Mouse (Mus musculus) left cerebral cortex, adult 18-20 months (tissue): ENCODE measurements around the gene Rasgef1a. TPM values are rescaled to one million over a fixed set of nuclear protein-coding genes. Genes with fewer than 3 reads are reported as not detected.

Source experiments
- DNase-seq, 2 experiments: peaks; one replicate each; pipeline ENCODE4 v3.0.0; 2021 to 2022; ENCODE audit warnings: low spot score in 2 of 2, mixed read lengths in 1 of 2
- long read RNA-seq, 2 experiments: library from polyadenylated mRNA; stranded (forward); transcript quantifications; one replicate each; pipeline ENCODE4 v2.0.0; 2021
- total RNA-seq, 2 experiments: library from RNA; stranded (reverse); gene quantifications; 2 replicates each; pipeline ENCODE4 v1.2.3; 2021

Gene Rasgef1a
- 100 to 1,000 TPM; 201 to 250 TPM for total RNA-seq
- long read RNA-seq, experiment 1, transcript Rasgef1a-201 (13 exons, 3,284 nt) = major isoform, 56 of 129 reads
- long read RNA-seq, experiment 1, partial matches to known transcripts = 58 of 129 reads
- long read RNA-seq, experiment 1, other reads (novel, unspliced or antisense) = 15 of 129 reads
- long read RNA-seq, experiment 2, transcript Rasgef1a-201 (13 exons, 3,284 nt) = major isoform, 36 of 92 reads
- long read RNA-seq, experiment 2, partial matches to known transcripts = 28 of 92 reads
- long read RNA-seq, experiment 2, other reads (novel, unspliced or antisense) = 28 of 92 reads

DNA sequence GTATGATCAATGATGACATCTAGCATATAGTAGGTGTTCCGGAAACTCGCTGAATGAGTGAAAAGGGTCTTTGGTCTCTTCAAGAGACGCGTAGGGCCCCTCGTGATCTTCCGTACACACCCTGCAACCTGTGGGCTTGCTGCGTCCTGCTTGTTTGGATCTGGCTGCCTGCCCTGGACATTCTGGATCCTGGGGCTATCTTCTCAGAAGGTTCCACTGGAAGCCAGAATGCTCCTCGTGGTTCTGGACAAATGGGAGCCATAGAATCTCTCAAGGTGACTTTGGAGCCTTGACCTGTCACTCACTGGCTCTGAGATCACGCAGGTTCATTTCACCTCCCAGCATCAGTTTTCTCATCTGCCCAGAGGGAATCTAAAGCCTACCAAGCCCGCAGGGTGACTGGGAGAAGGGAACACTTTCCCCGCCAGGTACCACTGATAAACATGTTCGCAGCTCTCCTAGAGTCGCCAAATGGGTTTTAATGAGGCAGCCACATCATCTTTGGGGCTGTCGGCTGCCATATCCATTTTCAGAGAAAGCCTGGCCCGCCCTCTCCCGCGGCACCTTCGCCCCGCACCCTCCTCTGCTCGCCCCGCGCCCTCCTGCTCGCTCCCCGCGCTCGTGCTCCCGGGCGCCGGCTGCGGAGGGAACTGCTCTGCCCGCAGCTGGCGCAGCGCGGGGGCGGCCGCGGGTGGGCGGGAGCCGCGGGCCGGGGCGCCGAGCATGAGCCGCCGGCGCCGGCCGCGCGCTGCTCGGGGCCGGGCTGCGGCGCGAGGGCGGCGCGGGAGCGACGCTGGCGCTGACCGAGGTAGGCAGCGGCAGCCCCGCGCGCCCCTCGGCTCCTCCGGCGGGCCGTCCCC is at the start of gene Rasgef1a:
Rasgef1a (plus strand) TSS at position 683 of the 860 bp plus-strand sequence.
- peak; percentile 55 to 66 for DNase-seq

DNA sequence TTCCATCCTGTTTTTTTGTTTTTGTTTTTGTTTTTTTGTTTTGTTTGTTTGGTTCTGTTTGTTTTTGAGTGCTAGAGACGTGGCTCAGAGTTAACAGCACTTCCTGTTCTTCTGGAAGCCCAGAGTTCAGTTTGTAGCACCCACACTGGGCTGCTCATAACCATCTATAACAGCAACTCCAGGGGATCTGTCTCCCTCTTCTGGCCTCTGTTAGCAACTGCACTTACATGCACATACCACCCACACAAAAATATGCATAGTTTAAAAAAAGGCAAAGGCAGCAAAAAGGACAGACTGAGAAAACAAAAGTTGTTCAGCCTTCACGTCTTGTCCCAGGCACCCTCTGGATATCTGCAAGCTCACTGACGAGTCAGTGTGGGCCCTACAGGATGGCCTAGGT is 48.0 kb upstream of the Rasgef1a start:
- no peak for DNase-seq

DNA sequence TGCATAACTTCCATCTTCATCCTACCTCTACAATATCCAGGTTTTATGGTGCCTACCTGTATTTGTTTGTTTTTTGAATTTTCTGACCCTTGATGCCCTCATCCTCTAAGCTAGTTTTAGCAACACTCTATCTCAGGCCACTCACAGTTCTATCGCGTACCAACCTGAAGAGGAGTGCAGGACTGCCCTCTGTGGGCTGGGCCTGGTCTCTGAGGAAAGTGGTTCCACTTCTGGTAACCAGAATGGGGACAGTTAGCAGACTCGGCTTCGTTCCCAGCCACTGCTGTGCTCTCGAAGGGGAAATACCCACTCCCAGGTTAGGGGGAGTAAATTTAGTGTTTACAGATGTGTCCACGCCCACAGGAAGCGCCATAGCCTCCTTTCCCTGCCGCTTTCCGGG is 44.5 kb upstream of the Rasgef1a start:
- no peak for DNase-seq

DNA sequence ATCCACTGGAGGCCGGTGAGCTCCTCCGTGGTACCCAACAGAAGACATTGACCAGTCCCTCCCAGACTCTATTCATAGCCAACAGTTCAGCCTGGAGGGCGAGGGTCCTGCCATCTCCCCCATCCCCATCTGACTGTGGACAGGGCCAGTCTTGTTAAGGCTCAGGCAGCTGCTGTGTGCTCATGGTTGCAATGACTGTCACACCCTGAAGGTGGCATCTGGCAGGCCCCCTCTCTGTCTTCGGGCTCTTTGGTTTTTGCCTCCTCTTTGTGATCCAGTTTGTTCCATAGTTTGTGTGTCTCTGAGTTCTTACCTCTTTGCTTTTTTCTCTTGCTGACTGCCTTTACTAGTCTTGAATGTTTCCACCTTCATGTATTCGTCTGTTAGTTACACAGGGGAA is 24.1 kb upstream of the Rasgef1a start:
- DNase-seq = no peak

DNA sequence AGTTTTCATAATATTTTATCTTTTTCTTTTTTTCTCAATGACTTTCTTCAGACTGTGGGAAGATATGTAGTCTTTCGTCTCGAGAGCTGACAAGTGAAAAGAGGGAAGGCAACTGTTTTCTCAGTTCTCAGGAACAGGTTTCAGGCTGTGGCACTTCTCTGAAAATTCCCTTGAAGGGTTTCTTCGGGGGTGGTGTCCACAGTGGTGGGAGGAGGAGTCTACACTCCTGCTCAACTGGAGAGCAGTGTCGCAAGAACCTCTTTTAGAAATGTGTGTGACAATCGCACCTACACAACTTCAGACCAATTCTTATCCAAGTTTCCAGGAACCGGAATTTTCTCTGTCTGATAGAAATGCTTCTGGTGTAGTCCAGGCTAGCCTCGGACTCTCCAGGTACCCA is 22.0 kb upstream of the Rasgef1a start:
- peak in 1 of 2 experiments; percentile 31 for DNase-seq

DNA sequence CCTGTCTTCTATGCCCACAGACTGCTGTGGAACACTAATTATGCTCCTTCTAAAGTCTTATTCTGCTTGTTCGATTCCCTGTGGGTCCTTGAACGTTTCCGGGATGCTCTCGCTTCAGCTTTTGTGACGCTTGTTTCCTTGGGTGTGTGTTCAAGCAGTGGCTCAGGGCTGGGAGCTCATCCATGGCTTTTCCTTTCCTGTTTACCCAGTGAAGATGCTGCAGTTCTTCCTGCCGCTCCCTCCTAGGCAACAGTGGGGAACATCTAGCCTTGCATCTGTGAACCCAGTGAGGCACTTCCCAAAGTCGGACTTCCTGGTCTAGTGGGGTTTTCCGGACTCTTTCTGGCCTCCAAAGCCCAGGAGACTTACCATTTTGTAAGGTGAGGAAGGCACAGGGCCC is 20.6 kb upstream of the Rasgef1a start:
- DNase-seq = no peak

DNA sequence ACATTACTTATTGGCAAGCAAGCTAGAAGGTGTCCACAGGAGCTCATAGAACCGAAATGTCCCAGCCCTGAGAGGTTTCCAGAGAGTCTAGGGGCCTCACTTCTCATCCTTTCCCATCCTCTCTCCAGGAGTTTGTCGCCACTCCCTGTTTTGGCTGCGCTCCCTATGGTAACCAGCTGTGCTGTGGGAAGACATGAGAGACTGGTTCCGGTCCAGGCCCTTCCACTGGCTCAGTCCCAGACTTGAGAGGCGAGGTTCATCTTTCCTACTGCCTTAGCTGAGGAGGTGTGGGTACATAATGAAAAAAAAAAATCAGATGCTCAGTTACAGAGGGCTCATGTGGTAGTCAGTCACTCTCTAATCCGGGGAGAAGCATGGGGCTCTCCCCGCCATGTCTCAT is 19.9 kb upstream of the Rasgef1a start:
- peak; percentile 57 to 68 for DNase-seq

DNA sequence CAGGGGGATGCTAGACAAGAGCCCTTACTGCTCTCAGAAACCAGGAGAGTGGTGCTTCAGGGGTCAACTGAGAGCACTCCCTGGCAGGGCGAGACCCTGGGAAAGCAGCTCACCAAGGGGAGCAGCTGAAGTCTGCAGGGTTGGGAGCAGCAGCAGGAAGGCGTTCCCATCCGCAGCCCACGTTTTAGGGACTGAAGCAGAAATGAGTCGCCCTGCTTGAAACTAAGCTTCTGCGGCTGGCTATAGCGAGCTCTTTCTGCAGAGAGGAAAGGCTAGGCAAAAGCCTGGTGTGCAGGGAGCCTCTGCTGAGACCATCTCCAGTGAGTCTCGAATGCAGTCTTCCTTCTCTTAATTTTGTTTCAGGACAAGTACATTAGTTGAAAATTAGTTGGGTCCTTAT is 19.3 kb upstream of the Rasgef1a start:
- DNase-seq = no peak

DNA sequence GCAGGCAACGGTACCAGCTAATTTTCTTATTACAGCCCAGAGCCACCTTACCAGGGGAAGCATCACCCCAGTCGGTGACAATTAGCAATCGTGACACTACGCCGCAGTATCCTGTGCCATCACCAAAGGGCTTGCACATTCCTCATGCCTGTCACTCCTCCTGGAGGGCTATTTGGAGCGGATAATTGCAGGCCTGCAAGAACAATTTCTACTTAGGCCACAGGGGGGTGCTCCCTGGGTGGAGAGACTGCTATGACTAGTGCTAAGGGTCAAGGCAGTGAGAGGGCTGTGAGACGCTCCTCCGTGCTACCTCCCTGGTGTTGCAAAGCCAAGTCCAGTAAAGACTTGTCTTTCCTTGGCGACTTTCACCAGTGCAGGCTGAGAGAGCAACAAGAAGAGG is 16.1 kb upstream of the Rasgef1a start:
- no peak for DNase-seq

DNA sequence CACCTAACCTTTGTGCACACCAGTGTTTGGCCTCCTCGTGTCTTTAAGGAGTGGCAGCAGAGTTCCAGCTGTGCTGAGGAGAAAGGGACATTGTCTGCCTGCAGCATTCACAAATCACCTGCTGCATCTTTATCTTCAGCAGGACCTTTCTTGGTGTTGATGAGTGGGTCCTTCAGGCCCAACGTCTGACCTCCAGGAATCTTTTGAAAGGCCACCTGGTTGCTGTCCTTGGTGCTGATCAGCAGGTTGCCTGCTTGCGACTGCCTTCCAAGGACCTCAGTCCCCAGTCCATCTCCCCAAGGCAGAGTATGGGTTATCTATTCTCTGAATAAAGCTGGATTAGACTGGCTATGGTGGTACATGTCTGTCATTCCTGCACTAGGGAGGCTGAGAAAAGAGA is 10.0 kb upstream of the Rasgef1a start:
- DNase-seq = no peak

DNA sequence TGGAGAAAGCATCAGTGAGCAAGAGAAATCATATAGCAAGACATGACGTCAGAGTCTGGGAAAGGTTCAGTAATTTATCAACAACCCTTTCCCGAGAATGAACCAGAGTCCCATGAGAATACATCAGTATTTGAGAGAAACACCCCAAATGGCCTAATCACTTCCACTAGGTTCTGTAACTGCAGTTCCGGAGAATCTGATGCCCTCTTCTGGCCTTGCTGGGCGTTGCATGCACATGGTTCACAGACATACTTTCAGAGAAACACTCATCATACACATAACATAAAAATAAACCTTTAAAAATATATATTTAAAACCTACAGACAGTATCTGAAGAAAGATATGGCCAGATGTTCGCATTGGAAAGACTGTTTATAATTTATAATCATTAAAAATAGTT is 3.9 kb upstream of the Rasgef1a start:
- DNase-seq = peak in 1 of 2 experiments; percentile 45

DNA sequence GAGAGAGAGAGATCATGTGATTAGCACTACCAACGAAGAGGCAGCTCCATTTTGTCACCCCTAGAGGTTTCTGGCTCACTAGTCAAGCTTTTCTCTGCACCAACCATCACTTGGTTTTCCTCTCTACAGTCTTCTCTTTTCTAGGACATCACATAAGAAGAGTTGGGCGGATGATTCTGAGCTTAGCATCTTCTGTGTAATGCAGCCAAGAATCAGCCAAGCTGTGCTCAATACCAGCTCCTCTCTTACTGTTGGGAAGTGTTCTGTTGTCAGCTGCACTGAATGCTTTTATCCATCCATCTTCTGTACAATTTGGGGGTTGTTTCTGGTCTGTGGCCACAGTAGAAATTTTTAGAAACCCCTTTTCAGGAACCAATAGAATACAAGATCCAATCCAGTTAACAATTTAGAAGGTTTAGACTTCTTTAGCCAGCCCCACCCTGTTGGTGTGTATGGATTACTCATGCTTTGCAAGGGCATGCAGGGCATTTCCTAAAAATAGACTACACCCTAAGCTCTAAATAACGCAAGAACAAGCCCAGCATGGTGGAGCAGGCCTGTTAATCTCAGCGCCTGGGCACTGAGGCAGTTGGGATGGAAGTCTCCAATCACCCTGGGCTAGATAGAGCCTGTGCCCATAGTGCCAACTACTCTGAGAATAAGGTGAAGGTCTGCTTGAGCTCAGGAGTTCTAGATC is 3.2 kb upstream of the Rasgef1a start:
- no peak for DNase-seq

DNA sequence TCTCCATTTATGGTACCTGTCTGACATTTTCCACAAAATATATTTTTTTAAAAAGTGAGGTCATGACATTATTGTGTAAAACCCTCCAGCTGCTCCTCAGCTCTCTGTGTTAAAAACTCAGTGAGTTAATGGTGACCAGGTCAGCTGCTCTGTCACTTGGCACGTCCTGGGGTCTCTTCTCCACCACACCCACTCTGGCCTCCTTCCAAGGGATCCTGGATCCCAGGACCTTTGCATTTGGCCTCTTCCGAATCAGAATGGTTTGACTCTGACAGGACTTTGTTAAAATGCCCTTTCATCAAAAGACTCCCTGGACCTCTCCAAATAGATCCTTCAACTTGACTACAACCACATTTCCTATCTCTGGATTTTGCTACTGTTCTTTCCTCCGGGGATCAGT is 982 bp upstream of the Rasgef1a start:
- DNase-seq = no peak

DNA sequence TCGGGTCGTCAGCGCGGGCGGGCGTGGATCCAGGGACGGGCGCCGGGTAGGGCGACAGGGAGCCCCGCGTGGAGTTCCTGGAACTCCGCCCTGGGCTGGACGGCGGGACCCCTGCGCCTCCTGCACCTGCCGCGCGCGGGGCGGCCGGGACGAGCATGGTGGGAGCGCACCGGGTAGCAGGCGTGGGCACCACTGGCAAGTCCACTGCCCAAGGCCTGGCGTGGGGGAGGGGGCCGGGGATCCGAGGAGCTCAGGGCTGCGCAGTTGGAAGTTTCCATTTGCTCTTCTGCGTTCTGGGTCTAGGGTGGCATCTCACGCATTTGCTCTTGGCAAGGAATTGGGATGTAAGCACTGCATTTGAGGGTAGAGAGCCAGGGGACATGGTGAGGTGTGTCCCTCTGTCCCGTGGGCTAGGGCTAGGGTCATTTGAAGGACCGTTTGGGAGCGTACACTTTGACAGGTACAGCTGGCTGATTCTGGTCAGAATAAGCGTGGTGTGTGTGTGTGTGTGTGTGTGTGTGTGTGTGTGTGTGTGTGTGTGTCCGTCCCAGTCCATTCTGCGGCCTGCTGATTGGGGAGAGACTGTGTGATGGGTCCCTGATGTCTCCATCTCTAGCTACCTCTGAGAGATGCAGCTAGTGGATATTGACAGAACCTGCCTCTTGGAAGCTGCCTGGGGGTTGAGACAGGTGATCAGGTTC is 528 bp downstream of the Rasgef1a start:
- peak; percentile 64 to 68 for DNase-seq

DNA sequence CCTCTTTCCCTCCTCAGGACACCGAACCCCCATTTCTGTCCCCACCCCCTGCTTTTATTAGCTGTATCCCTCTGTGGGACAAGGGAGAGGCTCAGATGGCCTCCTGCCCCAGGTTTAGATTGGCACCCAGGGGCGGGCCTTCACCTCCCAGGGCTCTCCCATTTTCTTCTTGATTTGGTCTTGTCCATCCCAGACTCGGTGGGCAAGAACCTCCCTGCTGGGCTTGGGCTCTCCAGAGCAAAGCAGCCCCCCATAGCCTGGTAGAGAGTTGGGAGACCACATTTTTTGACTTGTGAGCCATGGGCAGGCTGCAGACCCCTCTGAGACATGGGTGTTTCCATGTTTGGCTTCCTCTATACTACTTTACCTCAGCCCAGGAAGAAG is 1.1 kb downstream of the Rasgef1a start:
- DNase-seq = no peak

DNA sequence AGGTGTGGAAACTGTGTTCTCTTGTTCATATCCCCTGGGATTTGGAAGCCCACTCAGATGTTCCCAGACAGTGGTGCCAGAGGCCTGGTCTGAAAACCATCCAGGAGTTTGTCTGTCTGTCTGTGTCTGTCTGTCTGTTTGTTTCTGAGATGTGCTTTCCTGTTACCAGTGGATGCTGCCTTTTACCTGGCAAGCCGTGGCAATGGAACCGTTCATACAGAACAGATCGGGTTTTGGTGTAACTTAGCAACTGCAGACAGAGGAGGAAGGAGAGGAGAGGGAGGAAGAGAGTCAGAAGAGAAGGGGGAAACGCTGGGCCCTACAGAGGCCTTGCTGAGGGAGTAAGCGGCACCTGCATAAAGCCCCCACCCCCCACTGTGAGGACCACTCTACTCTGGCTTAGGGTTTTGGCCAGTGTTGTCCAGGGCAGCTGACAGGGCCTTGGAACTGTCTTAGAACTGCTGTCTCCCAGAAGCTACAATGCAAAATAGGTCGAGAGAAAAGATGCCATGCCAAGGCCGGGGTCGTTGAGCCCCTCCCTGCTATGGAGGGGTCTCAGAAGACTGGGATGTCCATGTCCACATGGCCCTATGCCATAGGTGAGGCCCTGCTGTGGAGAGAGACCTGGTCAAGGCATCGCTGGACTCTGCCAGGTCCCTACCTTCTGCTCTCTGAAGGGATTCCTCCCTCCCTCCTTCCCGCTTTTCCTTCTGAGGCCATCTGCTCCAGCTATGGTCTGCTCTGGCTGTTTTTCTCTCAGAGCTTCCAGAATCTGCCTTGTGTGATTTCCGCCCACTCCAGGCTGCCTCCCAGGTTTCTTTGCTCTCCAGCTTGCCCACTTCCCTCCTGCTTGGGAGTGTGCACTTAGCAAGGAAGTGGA is 2.0 kb downstream of the Rasgef1a start:
- DNase-seq = peak; percentile 74 to 88

DNA sequence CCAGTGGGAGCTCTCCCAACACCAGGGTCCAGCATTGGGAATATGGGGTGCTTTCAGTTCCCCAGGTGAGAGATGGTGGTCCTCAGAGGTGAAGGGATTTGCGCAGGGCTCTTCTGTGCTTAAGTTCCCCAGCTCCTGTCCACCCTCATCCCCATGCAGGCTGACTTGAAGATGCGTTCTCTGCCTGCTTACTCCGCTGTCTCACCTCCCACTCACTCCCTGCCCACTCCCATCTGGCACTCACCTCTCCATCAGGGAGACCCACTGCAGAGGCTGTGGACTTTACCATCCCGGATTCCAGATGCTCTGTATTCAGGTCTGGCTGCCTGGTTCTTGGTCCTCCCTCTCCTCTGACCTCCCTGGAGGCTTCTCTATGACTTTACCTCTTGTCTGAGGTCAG is 3.6 kb downstream of the Rasgef1a start:
- DNase-seq = peak; percentile 83 to 88

DNA sequence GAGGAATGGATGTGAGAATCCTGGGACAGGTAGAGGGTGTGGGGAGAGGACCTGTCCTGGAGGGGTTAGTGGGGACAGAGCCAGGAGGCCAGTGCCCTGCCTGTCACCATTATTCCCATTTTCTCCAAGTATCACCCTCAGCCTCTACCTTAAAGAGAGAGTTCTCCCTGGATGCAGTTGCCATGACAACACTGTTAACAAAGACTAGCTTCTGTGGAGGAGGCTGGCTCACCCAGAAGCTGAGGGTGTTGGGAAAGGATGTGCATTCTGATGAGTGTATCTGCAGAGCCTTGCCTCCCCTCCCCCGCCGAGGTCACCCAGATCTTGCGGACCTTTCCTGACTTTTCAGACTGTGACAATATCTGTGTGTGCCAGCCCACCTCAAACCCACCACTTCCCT is 4.7 kb downstream of the Rasgef1a start:
- DNase-seq = peak; percentile 55 to 62

DNA sequence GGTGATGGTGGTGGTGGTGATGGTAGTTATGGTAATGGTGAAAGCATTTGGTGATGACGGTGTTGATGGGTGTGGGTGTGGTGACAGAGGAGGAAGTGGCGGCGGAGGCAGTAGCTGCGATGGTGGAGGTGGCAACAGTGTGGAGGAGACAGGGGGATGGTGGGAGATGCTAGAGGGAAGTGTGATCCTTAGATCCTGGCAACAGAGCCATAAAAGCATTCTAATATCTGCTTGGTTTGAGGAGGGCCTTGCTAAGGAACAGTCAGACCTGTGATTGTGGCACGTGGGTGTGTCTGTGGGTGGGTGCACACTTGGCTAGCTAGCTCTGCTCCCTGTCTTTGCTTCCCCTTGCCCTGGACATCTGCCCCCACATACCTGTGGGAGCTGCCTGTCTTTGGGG is 7.4 kb downstream of the Rasgef1a start:
- peak; percentile 60 to 69 for DNase-seq

DNA sequence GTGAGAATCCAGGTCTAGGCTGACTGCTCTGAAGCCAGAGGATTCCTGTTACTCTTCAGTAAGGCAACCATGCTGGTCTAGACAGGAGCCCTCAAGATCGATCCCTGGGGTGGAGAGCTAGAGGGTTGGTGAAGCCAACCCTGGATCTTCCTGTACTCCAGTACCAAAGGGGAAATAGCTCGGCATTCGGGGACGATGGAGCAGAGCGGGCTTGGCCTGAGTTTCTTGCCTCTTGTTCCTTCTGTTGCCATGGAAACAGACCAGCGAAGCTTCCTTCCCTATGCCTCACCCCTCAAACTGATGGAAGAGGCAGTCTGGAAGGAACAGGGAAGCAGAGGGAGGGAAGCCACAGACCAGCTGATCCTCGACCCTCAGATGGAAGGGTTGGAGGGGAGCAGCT is 8.3 kb downstream of the Rasgef1a start:
- DNase-seq = peak; percentile 44 to 61
